Mouse (Mus musculus) adrenal gland, postnatal 10 days (tissue): ENCODE measurements around the gene Ankrd66. TPM values are rescaled to one million over a fixed set of nuclear protein-coding genes. Genes with fewer than 3 reads are reported as not detected.

ENCODE experiments used
- total RNA-seq, 2 experiments: library from RNA; stranded (reverse); gene quantifications; 2 replicates each; pipeline ENCODE4 v1.2.3; 2021

The Ankrd66 gene
- total RNA-seq, 2 experiments from 2014 or later: not detected

Other genes starting within 250 kb of the Ankrd66 start
- gene Adgrf5, start 183.2 kb downstream of the Ankrd66 start, total RNA-seq: 100 to 1,000 TPM; 122 to 125 TPM
- under 1 TPM in 1 of 2 experiments, not detected in 1; 0.33 TPM for gene Mep1a, start 40.8 kb downstream of the Ankrd66 start, total RNA-seq
- 10 to 100 TPM; 24.5 to 26.7 TPM for gene Pla2g7, start 24.5 kb upstream of the Ankrd66 start, total RNA-seq
- gene Tdrd6, start 86.7 kb upstream of the Ankrd66 start, total RNA-seq: not detected
- gene Slc25a27, start 123.6 kb upstream of the Ankrd66 start, total RNA-seq: 1 to 10 TPM; 3.1 to 6.7 TPM
- 10 to 100 TPM in 1 of 2 experiments, 1 to 10 TPM in 1; 8.0 to 10.9 TPM for gene Cyp39a1, start 123.8 kb upstream of the Ankrd66 start, total RNA-seq